Mouse (Mus musculus) CH12.LX (cell line): ENCODE measurements around the gene Mcrs1.

Source experiments
- CTCF ChIP-seq, 2 experiments: IDR thresholded peaks in 1 of 2; conservative IDR thresholded peaks in 1 of 2; 2 replicates each; pipeline ENCODE4 v1.5.1; 2011 to 2012; ENCODE audit warnings: low read depth in 2 of 2, low read length in 2 of 2, improper control_type of control experiment in 1 of 2, inconsistent platforms in 1 of 2, mild to moderate bottlenecking in 1 of 2, moderate library complexity in 1 of 2
- E2F4 ChIP-seq: IDR thresholded peaks from 2 replicates; pipeline ENCODE4 v1.6.1; 2011; ENCODE audit warnings: low read depth, low read length, improper control_type of control experiment; ENCODE audit not compliant: insufficient replicate concordance
- EP300 ChIP-seq: IDR thresholded peaks from 2 replicates; pipeline ENCODE4 v1.6.1; 2011; ENCODE audit warnings: low read length, improper control_type of control experiment
- GABPA ChIP-seq: IDR thresholded peaks from 2 replicates; pipeline ENCODE4 v1.6.1; 2012; ENCODE audit warnings: low read depth, low read length, improper control_type of control experiment, inconsistent platforms; ENCODE audit not compliant: insufficient replicate concordance
- MAZ ChIP-seq: IDR thresholded peaks from 2 replicates; pipeline ENCODE4 v1.6.1; 2012; ENCODE audit warnings: low read depth, mild to moderate bottlenecking, inconsistent platforms, low read length, improper control_type of control experiment, moderate library complexity
- POLR2A ChIP-seq: IDR thresholded peaks from 2 replicates; pipeline ENCODE4 v1.6.1; 2011; ENCODE audit warnings: low read depth, mild to moderate bottlenecking, improper control_type of control experiment, low read length
- POLR2AphosphoS2 ChIP-seq: IDR thresholded peaks from 2 replicates; pipeline ENCODE4 v1.6.1; 2011; ENCODE audit warnings: low read depth, low read length, improper control_type of control experiment
- USF2 ChIP-seq: conservative IDR thresholded peaks from 2 replicates; pipeline ENCODE4 v1.6.1; 2011; ENCODE audit warnings: low read depth, low read length, improper control_type of control experiment
- ZKSCAN1 ChIP-seq: IDR thresholded peaks from 2 replicates; pipeline ENCODE4 v1.6.1; 2012; ENCODE audit warnings: low read depth, inconsistent platforms, low read length, improper control_type of control experiment, borderline replicate concordance

GRCm38 (mm10) chr15:99213183-99213582 is 38.6 kb downstream of the Mcrs1 start:
- no peak for TF ChIP-seq ZKSCAN1
- TF ChIP-seq POLR2AphosphoS2 = no peak
- no peak for TF ChIP-seq MAZ
- TF ChIP-seq POLR2A = no peak
- TF ChIP-seq EP300 = no peak
- TF ChIP-seq CTCF (conservative IDR thresholded peaks at IDR 0.05 in 1 of 2, IDR thresholded peaks at IDR 0.05 in 1 of 2; ENCODE audit: low read depth in 2 of 2, low read length in 2 of 2) = no peak
- TF ChIP-seq USF2 = no peak
- no peak for TF ChIP-seq GABPA
- no peak for TF ChIP-seq E2F4
